Mouse (Mus musculus) forebrain, embryonic 11.5 days (tissue): ENCODE measurements at regions not wholly inside any gene's neighbourhood (a gene's known extent, or its start where the extent isn't known, plus 50 kb on each side); places are given as distances from the start of the nearest gene placed in this dataset.

Source experiments
- ATAC-seq: fragments of 200-750 bp; cut with Nextera tagmentation; replicated peaks from 2 replicates; pipeline ENCODE4 v1.8.0; 2017; ENCODE audit warnings: moderate TSS enrichment; ENCODE audit not compliant: low FRiP score
- DNase-seq: peaks from one replicate; pipeline ENCODE4 v3.0.0-alpha.2; 2017; ENCODE audit warnings: low spot score
- H3K27ac ChIP-seq: fragments of 300-500 bp; sonication (generic); 2 replicates; pipeline ENCODE4 v1.5.1; 2014; ENCODE audit warnings: low read depth, low read length
- H3K27me3 ChIP-seq: fragments of 300-500 bp; sonication (generic); 2 replicates; pipeline ENCODE4 v1.6.1; 2014; ENCODE audit warnings: mild to moderate bottlenecking, low read length, mixed read lengths; ENCODE audit not compliant: control insufficient read depth, insufficient read depth
- H3K36me3 ChIP-seq: fragments of 300-500 bp; sonication (generic); 2 replicates; pipeline ENCODE4 v1.6.1; 2014; ENCODE audit warnings: mild to moderate bottlenecking, low read length, moderate library complexity, mixed read lengths; ENCODE audit not compliant: control insufficient read depth, insufficient read depth
- H3K4me1 ChIP-seq: fragments of 300-500 bp; sonication (generic); replicated peaks from 2 replicates; pipeline ENCODE4 v1.6.1; 2014; ENCODE audit warnings: low read length, mixed read lengths; ENCODE audit not compliant: control insufficient read depth, insufficient read depth
- H3K4me2 ChIP-seq: fragments of 300-500 bp; sonication (generic); 2 replicates; pipeline ENCODE4 v1.6.1; 2014; ENCODE audit warnings: low read depth, mild to moderate bottlenecking, low read length, moderate library complexity, mixed read lengths; ENCODE audit not compliant: severe bottlenecking
- H3K4me3 ChIP-seq: fragments of 300-500 bp; sonication (generic); 2 replicates; pipeline ENCODE4 v1.5.1; 2014; ENCODE audit warnings: low read depth, low read length
- H3K9ac ChIP-seq: fragments of 300-500 bp; sonication (generic); 2 replicates; pipeline ENCODE4 v1.6.1; 2014; ENCODE audit warnings: low read length
- H3K9me3 ChIP-seq: fragments of 300-500 bp; sonication (generic); 2 replicates; pipeline ENCODE4 v1.6.1; 2016; ENCODE audit warnings: low read length, mixed read lengths; ENCODE audit not compliant: control insufficient read depth
- WGBS: fragments of 180-500 bp; shearing (Covaris S2); extraction: QIAGEN DNeasy Blood & Tissue Kit; methylation state at CpG from one replicate; pipeline ENCODE4 v1.1.7; 2014; 5-methylcytosine and 5-hydroxymethylcytosine counted together

DNA sequence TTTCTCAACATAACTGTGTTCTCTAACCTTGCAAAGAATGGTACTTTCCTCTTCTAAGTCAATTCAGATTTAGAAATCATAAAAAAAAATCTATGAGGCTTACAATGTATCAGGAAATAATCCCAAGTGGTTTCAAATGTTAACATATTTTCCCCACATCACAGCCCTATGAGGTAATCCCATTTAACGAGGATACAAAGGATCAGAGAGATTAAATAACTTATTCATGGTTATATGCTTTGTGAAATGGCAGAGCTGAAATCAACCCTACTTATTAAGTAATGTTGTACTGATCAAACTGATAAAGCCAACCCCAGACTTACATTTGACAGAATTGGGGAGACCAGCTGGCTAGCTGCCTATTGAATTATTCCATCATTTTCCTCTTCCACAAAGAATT is 614.4 kb downstream of the Ntrk3 start:
- no peak overlapping the region for H3K4me3 ChIP-seq
- DNase-seq, result no peak
- no peaks in the 10 kb centered on the region for H3K27me3 ChIP-seq
- H3K4me1 ChIP-seq, result no peaks in the 10 kb centered on the region
- ATAC-seq, result no peak
- 71% methylated on average over 1 of the region's 1 CpGs for WGBS
- no peaks in the 10 kb centered on the region for H3K36me3 ChIP-seq
- H3K27ac ChIP-seq, result no peak overlapping the region
- H3K9ac ChIP-seq, result no peak overlapping the region
- no peaks in the 10 kb centered on the region for H3K9me3 ChIP-seq
- H3K4me2 ChIP-seq, result no peak overlapping the region

GRCm38 (mm10) chr7:78121151-78121486 is 616.7 kb downstream of the Ntrk3 start:
- no peaks in the 10 kb centered on the region for H3K27me3 ChIP-seq
- H3K9me3 ChIP-seq, result no peaks in the 10 kb centered on the region
- H3K27ac ChIP-seq, result no peak overlapping the region
- no peak for ATAC-seq
- no peak overlapping the region for H3K4me3 ChIP-seq
- H3K4me1 ChIP-seq, result no peaks in the 10 kb centered on the region
- H3K4me2 ChIP-seq, result no peak overlapping the region
- DNase-seq, result no peak
- H3K9ac ChIP-seq, result no peak overlapping the region
- no peaks in the 10 kb centered on the region for H3K36me3 ChIP-seq
- WGBS, result 83% methylated on average over 5 of the region's 5 CpGs

DNA sequence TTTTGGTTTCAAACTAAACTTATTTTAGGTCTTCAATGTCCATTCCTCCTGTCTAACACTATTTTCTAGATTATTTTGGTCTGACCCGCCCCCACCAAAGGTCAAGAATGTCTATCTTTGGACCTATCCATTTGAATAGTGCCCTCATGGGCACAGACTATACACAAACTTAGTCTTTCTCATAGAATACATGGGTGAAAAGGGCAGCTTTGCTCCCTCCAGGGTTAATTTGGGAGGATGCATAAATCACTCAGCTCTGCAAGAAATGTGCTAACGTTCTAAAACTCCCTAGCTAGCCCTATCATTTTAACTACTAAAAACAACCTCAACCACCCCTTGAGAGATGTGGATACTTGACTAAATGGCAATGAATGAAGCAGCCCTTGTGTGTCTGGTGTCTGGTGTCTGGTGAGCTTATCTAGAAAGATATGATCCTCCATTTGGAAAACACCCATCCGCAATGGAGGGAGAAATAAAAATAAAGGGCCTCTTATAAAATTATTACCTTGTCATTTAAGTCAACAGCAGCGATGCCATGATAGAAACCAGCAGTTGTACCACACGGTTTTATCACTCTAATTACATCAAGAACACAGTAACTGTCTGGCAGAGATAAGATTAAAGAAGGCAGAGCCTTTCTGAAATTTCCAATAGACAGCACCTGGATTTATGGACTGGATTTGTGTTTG is 617.2 kb downstream of the Ntrk3 start:
- ATAC-seq (no peak), DNase-seq (no peak)
- Histone ChIP-seq H3K27ac (no peak overlapping the region), H3K4me3 (no peak overlapping the region), H3K27me3 (no peaks in the 10 kb centered on the region), H3K36me3 (no peaks in the 10 kb centered on the region), H3K4me2 (no peak overlapping the region), H3K4me1 (no peaks in the 10 kb centered on the region), H3K9ac (no peak overlapping the region), H3K9me3 (no peaks in the 10 kb centered on the region)
- WGBS, result 88% methylated on average over 5 of the region's 5 CpGs

- Histone ChIP-seq H3K9ac (no peak overlapping the region), H3K36me3 (no peaks in the 10 kb centered on the region), H3K4me1 (no peaks in the 10 kb centered on the region), H3K27ac (no peak overlapping the region), H3K4me2 (no peak overlapping the region), H3K27me3 (no peaks in the 10 kb centered on the region), H3K9me3 (no peaks in the 10 kb centered on the region), H3K4me3 (no peak overlapping the region)
- ATAC-seq, result no peak
- no peak for DNase-seq
- 82% methylated on average over 1 of the region's 1 CpGs for WGBS
Observed at GRCm38 (mm10) chr7:78119809-78120208, 618.0 kb downstream of the Ntrk3 start.

GRCm38 (mm10) chr7:78111291-78111690 is 626.5 kb downstream of the Ntrk3 start:
- WGBS, result 95% methylated on average over 6 of the region's 6 CpGs
- Histone ChIP-seq H3K9me3 (no peaks in the 10 kb centered on the region), H3K4me3 (no peak overlapping the region), H3K36me3 (no peaks in the 10 kb centered on the region), H3K9ac (no peak overlapping the region), H3K27me3 (no peaks in the 10 kb centered on the region), H3K4me2 (no peak overlapping the region), H3K4me1 (no peaks in the 10 kb centered on the region), H3K27ac (no peak overlapping the region)
- ATAC-seq, result no peak
- no peak for DNase-seq

GRCm38 (mm10) chr7:78103536-78104279 is 634.1 kb downstream of the Ntrk3 start:
- no peak overlapping the region for H3K4me3 ChIP-seq
- no peaks in the 10 kb centered on the region for H3K36me3 ChIP-seq
- no peak overlapping the region for H3K4me2 ChIP-seq
- DNase-seq (no peak), ATAC-seq (no peak)
- WGBS, result 66% methylated on average over 2 of the region's 2 CpGs
- H3K27me3 ChIP-seq, result no peaks in the 10 kb centered on the region
- H3K9me3 ChIP-seq, result no peaks in the 10 kb centered on the region
- no peak overlapping the region for H3K9ac ChIP-seq
- no peak overlapping the region for H3K27ac ChIP-seq
- H3K4me1 ChIP-seq, result no peaks in the 10 kb centered on the region

DNA sequence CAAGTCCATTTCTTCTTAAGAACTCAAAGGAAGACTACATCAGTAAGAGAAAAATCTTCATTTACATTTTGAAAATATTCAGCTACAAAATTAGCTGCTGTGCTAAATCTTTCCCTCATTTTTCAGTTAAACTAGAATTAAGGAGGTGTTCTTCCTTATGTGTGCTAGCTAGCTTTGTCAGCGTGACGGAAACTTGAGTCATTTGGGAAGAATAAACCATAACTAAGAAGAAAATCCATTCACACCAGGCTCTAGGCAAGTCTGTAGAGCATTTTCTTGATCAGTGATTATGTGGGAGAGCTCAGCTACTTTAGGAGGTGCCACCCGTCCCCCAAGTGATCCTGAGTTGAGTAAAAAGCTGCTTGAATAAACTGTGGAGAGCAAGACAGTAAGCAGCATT is 635.4 kb downstream of the Ntrk3 start:
- no peaks in the 10 kb centered on the region for H3K9me3 ChIP-seq
- no peak overlapping the region for H3K4me2 ChIP-seq
- ATAC-seq, result no peak
- no peak overlapping the region for H3K27ac ChIP-seq
- no peak for DNase-seq
- no peaks in the 10 kb centered on the region for H3K36me3 ChIP-seq
- WGBS, result 93% methylated on average over 3 of the region's 3 CpGs
- H3K9ac ChIP-seq, result no peak overlapping the region
- no peak overlapping the region for H3K4me3 ChIP-seq
- no peaks in the 10 kb centered on the region for H3K27me3 ChIP-seq
- no peaks in the 10 kb centered on the region for H3K4me1 ChIP-seq

DNA sequence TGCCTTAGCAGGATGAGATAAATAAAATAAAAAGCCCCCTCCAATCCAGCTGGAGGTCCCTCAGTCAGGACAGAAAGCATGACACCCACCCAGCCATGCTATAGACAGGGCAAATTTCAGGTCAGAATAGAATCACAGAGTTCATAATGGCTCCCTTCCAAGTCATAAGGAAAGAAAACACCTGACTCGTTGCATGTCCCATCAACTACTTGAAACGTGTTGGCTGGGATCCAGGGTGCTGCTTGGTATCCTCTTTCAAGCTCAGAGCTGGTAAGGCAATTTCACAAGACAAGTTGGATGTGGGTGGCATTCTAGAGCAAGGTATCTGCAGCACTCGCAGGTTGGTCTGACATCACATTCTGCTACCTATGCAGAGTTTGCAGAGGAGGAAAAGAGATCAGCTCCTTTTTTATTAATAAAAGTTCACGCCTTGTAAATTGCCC is 651.2 kb downstream of the Ntrk3 start:
- no peak for ATAC-seq
- Histone ChIP-seq H3K27ac (no peak overlapping the region), H3K4me3 (no peak overlapping the region), H3K36me3 (no peaks in the 10 kb centered on the region), H3K4me1 (no peaks in the 10 kb centered on the region), H3K27me3 (no peaks in the 10 kb centered on the region), H3K4me2 (no peak overlapping the region), H3K9ac (no peak overlapping the region), H3K9me3 (no peaks in the 10 kb centered on the region)
- WGBS, result 75% methylated on average over 4 of the region's 4 CpGs
- DNase-seq, result no peak
